Mouse (Mus musculus) CD8-positive naive resting alpha-beta T cell, adult 2 months (primary cell): ENCODE measurements around the gene Smad3.

Experiments used
- DNase-seq, 2 experiments: peaks; one replicate each; pipeline ENCODE4 v3.0.0; 2022; ENCODE audit warnings: low read depth in 2 of 2, low spot score in 2 of 2

Smad3 gene

GRCm38 (mm10) chr9:63757865-63758440, at the start of gene Smad3:
Gene Smad3 (minus strand): TSS chr9:63757994.
- peak; percentile 67 to 71 for DNase-seq

DNA sequence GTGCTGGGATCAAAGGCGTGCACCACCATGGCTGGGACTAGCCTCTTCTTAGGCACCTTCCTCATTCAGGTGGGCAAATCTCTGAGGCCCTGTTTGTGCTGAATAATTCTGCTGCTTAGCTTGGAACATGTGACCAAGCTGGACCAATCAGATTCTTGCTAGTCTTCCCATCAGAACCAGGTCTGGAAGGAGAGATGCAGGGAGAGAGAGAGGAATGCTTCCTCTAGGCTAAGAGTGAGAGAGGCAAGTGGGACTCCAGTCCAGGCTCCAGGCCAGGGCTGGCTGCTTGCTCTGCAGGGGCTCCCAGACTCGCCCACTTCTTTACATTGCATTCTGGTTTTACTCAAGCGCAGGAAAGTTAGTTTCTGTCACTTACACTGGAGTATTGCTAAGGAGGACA, 47.1 kb upstream of the Smad3 start:
- DNase-seq: no peak

- DNase-seq: no peak
Observed at GRCm38 (mm10) chr9:63803181-63803591, 45.4 kb upstream of the Smad3 start.

DNA sequence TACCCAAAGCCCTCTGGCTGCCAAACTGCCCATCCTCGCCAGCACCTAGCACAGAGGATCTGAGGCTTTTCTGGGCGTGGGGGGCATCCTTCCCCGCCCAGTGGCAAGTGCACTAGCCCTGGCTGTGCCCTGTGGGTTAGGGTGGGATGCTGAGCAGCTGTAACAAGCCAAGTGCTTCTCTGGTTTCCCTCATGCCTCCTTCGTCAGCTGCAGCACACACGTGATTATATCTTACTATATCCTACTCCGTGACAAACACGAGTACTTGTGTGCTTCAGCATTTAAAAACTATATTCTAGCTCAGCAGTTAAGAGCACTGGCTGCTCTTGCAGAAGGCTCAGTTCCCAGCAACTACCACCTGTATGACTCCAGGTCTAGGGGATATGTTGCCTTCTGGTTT, 44.7 kb upstream of the Smad3 start:
- no peak for DNase-seq

DNA sequence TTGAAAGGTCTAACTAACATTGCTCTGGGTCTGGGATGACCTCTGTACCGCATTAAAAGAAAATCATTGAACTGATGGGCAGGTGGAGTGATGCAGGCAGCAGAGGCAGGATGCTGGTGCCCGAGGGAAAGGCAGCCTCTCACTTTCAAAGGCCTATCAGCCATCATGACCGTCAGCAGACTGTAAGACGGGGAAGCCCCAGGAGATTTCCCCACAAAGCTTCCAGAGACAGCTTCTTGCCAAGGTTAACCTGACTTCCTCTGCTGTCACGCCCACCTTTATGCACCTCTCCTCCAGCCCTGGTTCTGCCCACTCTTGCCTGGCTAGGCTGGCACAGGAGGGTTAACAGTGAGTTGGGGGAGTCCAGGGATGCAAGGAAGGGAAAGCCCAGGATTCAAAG, 44.3 kb upstream of the Smad3 start:
- DNase-seq: no peak

DNA sequence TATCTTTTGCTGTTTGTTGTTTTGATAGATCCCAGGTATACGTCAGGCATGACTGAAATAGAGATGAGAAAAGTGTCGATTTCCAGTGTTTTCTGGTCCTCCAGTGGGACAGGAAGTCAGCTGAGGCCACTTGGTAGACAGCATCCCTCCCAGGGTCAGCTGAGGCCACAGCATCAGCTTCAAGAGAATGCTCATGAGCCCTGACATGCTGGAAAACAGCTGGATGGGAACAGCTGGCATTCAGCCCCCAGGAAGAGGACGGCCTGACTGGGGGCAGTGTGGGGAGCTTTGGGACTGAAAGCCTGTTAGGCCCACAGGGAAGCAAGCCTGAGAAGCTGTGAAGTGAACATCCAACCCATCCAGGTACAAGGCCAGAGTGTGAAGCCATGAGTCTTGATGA, 38.6 kb upstream of the Smad3 start:
- DNase-seq: no peak

GRCm38 (mm10) chr9:63793731-63794495, 36.1 kb upstream of the Smad3 start:
- no peak for DNase-seq

GRCm38 (mm10) chr9:63791716-63792115, 33.9 kb upstream of the Smad3 start:
- DNase-seq: no peak

GRCm38 (mm10) chr9:63791275-63791674, 33.5 kb upstream of the Smad3 start:
- DNase-seq: no peak

GRCm38 (mm10) chr9:63790222-63790621, 32.4 kb upstream of the Smad3 start:
- DNase-seq: no peak

DNA sequence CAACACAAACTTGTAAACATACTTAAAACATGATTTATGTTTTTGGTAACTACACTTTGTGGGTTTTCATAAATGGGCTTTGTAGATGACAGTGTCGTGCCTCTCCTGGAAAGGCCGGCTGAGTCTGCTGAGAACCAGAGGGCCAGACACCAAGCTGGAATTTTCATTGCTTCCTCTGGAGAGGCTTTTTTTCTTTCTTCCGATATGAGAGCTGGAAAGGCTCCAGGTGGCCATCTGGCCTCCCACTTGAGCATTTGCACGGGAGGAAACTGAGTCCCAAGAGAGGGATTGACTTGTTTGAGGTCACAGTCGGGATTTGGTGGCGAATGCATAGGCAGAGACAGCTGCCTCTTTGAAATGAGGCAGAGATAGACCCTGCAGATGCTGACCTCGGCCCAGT, 31.6 kb upstream of the Smad3 start:
- no peak for DNase-seq

DNA sequence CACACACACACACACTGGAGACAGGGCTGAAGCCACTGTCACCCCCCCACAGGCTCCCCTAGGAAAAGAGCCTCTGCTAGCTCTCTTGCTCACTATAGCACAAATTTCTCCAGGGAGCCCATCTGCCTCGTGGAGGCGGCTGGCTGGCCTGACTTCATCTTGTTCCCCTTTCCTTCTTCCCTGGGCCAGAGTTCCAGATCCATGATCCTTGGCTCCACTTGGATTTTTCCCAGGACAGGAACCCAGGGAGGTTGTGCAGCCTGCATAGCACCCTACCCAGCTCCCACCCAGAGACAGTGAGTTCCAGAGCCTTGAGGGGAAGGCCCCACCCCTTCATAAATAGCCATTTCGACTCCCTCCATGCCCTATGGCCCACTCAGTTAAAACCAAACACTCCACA, 29.8 kb upstream of the Smad3 start:
- no peak for DNase-seq

GRCm38 (mm10) chr9:63787086-63787485, 29.3 kb upstream of the Smad3 start:
- no peak for DNase-seq

GRCm38 (mm10) chr9:63786026-63786670, 28.4 kb upstream of the Smad3 start:
- no peak for DNase-seq

DNA sequence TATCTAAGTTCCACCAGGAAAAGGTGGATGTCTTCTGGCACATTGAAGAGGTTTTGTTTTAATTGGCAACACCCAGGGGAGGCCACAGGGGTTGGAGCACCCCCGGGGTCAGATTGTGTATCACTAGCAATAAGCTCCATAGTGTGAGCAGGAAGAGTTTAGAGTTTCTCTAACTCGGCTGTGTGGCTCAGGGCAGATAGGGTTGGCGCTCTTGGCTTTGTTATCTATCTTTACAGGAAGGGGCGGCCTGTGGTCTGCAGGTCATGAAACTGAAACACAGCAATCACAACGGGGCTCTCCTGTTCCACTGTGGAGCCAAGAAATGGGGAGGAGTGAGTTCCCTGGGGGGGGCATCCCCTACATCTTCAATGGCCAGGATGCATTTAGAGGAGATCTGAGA, 27.7 kb upstream of the Smad3 start:
- no peak for DNase-seq

GRCm38 (mm10) chr9:63784597-63784996, 26.8 kb upstream of the Smad3 start:
- no peak for DNase-seq

GRCm38 (mm10) chr9:63782744-63783143, 24.9 kb upstream of the Smad3 start:
- no peak for DNase-seq

- DNase-seq: no peak
Observed at GRCm38 (mm10) chr9:63781714-63782464, 24.1 kb upstream of the Smad3 start.

- no peak for DNase-seq
Observed at GRCm38 (mm10) chr9:63779950-63780887, 22.4 kb upstream of the Smad3 start.

- peak in 1 of 2 experiments; percentile 37 for DNase-seq
Observed at GRCm38 (mm10) chr9:63776735-63777134, 18.9 kb upstream of the Smad3 start.
